Mouse (Mus musculus): ENCODE data around the gene Ptx4. TPM values are rescaled to one million over a fixed set of nuclear protein-coding genes. Genes with fewer than 3 reads are reported as not detected.
"Not testable (repeated sequence)": the region's sequence is repeated elsewhere in the genome, so short reads cannot be mapped to it uniquely, and the experiment has no call there.

Gene Ptx4
- total RNA-seq, 2 experiments from 2014 or later: not detected

GRCm38 (mm10) chr17:25115664-25116432, 4.7 kb upstream of the Ptx4 start, which contains the start of gene Telo2:
TSS of gene Telo2 (minus strand) at chr17:25115967.
- peak; percentile 96 to 97 for DNase-seq

GRCm38 (mm10) chr17:25117263-25117662, 3.3 kb upstream of the Ptx4 start:
- DNase-seq: peak; percentile 52 to 66

- DNase-seq: peak in 1 of 2 experiments; percentile 16
Measured at GRCm38 (mm10) chr17:25123979-25124378, 3.4 kb downstream of the Ptx4 start.

- DNase-seq: not testable (repeated sequence)
Measured at GRCm38 (mm10) chr17:25125442-25126060, 5.0 kb downstream of the Ptx4 start.

- DNase-seq: peak; percentile 61 to 65
Measured at GRCm38 (mm10) chr17:25127079-25127478, 6.5 kb downstream of the Ptx4 start.

DNA sequence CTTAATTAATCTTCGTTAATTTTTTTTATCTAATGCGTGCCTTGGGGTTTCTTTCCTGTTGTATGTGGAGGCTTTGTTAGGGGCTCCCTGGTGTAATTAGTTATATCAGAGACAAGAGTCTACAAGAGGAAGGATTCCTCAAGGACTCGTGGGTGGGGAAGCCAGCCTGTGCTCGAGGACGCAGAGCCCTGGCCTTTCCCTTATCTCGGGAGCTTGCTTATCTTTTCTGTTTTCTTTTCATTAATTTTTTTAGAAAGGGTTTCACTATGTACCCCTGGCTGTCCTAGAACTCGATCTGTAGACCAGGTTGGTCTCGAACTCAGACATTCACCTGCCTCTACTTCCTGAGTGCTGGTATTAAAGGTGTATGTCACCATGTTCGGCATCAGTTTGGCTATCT, 7.1 kb downstream of the Ptx4 start:
- DNase-seq: peak in 1 of 2 experiments; percentile 23

GRCm38 (mm10) chr17:25130060-25130459, 9.5 kb downstream of the Ptx4 start:
- no peak for DNase-seq

DNA sequence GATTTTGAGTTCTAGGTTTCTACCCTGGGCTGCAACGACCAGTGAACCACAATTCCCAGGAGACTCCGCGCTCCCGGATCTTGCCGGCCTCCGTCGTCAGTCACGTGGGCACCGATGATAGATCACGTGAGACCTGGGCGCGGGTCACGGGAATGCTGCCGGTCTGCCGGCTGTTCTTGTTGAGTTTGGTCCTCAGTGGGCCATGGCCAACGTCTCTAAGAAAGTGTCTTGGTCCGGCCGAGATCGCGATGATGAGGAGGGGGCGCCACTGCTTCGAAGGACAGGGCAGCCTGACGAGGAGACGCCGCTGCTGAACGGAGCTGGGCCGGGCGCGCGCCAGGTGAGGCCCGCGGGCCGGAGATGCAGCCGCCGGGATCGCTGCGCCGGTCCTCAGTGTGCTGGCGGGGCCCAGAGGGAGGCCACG, 12.7 kb downstream of the Ptx4 start, which contains the start of gene Clcn7:
Gene Clcn7, plus strand, starts transcription at position 117 of the 424 bp plus-strand sequence.
- DNase-seq: peak; percentile 95

- DNase-seq: no peak
Measured at GRCm38 (mm10) chr17:25135622-25136021, 15.1 kb downstream of the Ptx4 start.

- DNase-seq: no peak
Measured at GRCm38 (mm10) chr17:25138803-25139202, 18.2 kb downstream of the Ptx4 start.

DNA sequence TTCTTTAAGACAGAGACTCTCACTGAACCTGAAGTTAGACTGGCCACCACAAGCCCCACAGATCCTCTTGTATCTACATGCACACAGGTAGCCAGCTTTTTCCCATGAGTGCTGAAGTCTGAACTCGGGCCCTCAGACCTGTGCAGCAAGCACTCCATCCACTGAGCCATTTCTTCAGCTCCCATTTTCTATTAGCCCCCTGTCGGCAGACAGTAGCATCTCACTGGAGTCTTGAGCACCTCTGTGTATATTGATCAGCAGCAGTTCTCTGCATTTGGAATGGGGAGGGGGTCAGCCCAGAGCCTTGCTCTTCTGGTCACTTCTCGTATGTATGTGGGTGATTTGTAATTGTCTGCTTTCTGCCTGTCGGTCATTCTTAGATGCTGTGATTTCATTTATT, 19.4 kb downstream of the Ptx4 start:
- no peak for DNase-seq

DNA sequence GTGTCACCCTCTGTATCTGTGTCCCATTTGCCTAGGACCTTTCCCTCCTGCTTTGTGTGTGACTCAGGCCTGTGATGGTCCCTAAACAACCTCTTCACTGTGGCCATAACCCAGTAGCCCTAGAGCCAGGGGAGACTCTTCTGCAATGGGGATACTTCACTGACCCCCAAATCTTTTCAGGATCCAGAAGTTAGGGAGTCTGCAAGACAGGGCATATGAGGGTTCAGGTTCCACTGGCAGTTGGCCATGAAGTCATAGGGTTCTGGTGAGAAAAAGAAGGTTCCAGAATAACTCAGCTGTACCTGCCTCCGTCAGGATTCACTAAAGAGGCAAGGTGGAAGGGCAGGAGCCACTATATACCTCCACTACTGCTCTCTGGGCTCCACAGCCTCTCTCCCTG, 41.6 kb downstream of the Ptx4 start, which contains the start of gene Ccdc154:
Gene Ccdc154, plus strand, starts transcription at position 301 of the 400 bp plus-strand sequence.
- DNase-seq: no peak

GRCm38 (mm10) chr17:25163387-25163786, 42.8 kb downstream of the Ptx4 start:
- DNase-seq: no peak

- no peak for DNase-seq
Measured at GRCm38 (mm10) chr17:25164770-25165169, 44.2 kb downstream of the Ptx4 start.

GRCm38 (mm10) chr17:25165970-25166671, 45.6 kb downstream of the Ptx4 start:
- DNase-seq: no peak

DNA sequence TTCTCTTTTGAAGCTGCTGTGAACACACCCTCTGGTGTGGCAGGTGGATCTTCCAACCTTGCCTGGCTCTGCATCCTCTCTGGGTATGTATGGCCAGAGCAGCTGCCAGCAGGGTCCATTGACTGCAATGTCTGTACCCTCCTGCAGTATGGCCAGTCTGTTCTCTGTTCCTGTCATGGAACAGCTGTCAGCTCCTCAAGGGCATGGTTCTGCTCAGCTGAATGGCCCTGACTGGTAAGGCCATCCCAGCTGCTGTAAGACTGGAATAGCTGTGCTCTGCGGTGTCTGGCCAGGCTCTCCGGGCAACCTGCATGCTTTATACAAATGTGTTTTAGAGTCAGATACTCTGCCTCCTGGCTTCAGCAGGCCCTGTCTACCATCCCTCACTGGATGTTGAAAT, 49.1 kb downstream of the Ptx4 start:
- DNase-seq: no peak

DNA sequence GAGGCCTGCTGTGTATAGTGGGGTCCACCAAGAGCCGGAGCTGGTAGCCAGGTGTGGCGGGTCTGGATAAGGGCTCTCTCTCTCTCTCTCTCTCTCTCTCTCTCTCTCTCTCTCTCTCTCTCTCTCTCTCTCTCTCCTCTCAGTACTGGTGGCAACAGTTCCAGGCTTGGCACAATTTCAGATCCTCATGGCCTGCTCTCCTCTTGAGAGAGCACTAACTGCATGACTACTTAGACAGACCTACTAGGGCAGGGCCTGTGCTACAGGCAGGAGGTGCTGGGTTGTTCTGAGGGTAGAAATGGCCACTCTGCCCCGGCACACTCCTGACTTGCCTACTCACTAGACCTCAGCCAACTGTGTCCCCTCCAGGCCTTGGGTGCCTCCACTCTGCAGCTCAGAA, 52.0 kb downstream of the Ptx4 start:
- no peak for DNase-seq

Other genes starting within 250 kb of the Ptx4 start
- 10 to 100 TPM; 47.7 to 57.9 TPM for gene Nubp2, start 234.4 kb upstream of the Ptx4 start, total RNA-seq (2021)
- 10 to 100 TPM; 31.2 to 34.7 TPM for gene Spsb3, start 234.1 kb upstream of the Ptx4 start, total RNA-seq (2021)
- 10 to 100 TPM; 41.0 to 42.3 TPM for gene Eme2, start 225.7 kb upstream of the Ptx4 start, total RNA-seq (2021)
- 100 to 1,000 TPM; 109 to 177 TPM for gene Mrps34, start 225.6 kb upstream of the Ptx4 start, total RNA-seq (2021)
- gene Nme3, start 224.3 kb upstream of the Ptx4 start, total RNA-seq (2021): 100 to 1,000 TPM in 1 of 2 experiments, 10 to 100 TPM in 1; 51.3 to 113 TPM
- 100 to 1,000 TPM in 1 of 2 experiments, 10 to 100 TPM in 1; 82.1 to 126 TPM for gene Mapk8ip3, start 183.8 kb upstream of the Ptx4 start, total RNA-seq (2021)
- 10 to 100 TPM; 25.1 to 26.4 TPM for gene Jpt2, start 160.1 kb upstream of the Ptx4 start, total RNA-seq (2021)
- gene Cramp1l, start 105.0 kb upstream of the Ptx4 start, total RNA-seq (2021): 10 to 100 TPM; 18.8 to 21.5 TPM
- gene Ift140, start 104.7 kb upstream of the Ptx4 start, total RNA-seq (2021): 10 to 100 TPM; 18.9 to 32.1 TPM
- 10 to 100 TPM; 31.4 to 39.7 TPM for gene Tmem204, start 37.2 kb upstream of the Ptx4 start, total RNA-seq (2021)
- 10 to 100 TPM; 19.7 to 22.4 TPM for gene Telo2, start 4.8 kb upstream of the Ptx4 start, total RNA-seq (2021)
- 10 to 100 TPM; 42.0 to 43.8 TPM for gene Clcn7, start 12.6 kb downstream of the Ptx4 start, total RNA-seq (2021)
- gene Ccdc154, start 41.7 kb downstream of the Ptx4 start, total RNA-seq (2021): not detected
- under 1 TPM in 1 of 2 experiments, not detected in 1; 0.43 TPM for gene Gm38655, start 54.7 kb downstream of the Ptx4 start, total RNA-seq (2021)
- 10 to 100 TPM; 18.7 to 20.7 TPM for gene BC003965, start 63.8 kb downstream of the Ptx4 start, total RNA-seq (2021)
- 10 to 100 TPM; 16.5 to 17.6 TPM for gene Unkl, start 67.6 kb downstream of the Ptx4 start, total RNA-seq (2021)
- gene Gnptg, start 119.4 kb downstream of the Ptx4 start, total RNA-seq (2021): 10 to 100 TPM; 41.2 to 43.2 TPM
- 10 to 100 TPM; 23.1 to 29.0 TPM for gene Tsr3, start 119.4 kb downstream of the Ptx4 start, total RNA-seq (2021)
- gene Baiap3, start 135.6 kb downstream of the Ptx4 start, total RNA-seq (2021): 10 to 100 TPM in 1 of 2 experiments, 1 to 10 TPM in 1; 6.9 to 10.7 TPM
- 100 to 1,000 TPM; 242 to 248 TPM for gene Ube2i, start 153.9 kb downstream of the Ptx4 start, total RNA-seq (2021)
- gene Prss34, start 177.6 kb downstream of the Ptx4 start, total RNA-seq (2021): under 1 TPM; 0.30 to 0.43 TPM
- not detected for gene Prss28, start 187.9 kb downstream of the Ptx4 start, total RNA-seq (2021)
- not detected for gene Prss29, start 197.9 kb downstream of the Ptx4 start, total RNA-seq (2021)
- 1 to 10 TPM in 1 of 2 experiments, under 1 TPM in 1; 0.63 to 1.2 TPM for gene Tpsab1, start 224.8 kb downstream of the Ptx4 start, total RNA-seq (2021)
- 1 to 10 TPM; 2.8 to 3.2 TPM for gene Tpsb2, start 245.5 kb downstream of the Ptx4 start, total RNA-seq (2021)
- gene Tpsg1, start 248.5 kb downstream of the Ptx4 start, total RNA-seq (2021): not detected